Mouse (Mus musculus): ENCODE results near the gene Jam3.

The Jam3 gene

GRCm38 (mm10) chr9:27154763-27155530 is at the start of gene Jam3:
Jam3 (minus strand) TSS chr9:27155421.
- peak; percentile 88 for DNase-seq

DNA sequence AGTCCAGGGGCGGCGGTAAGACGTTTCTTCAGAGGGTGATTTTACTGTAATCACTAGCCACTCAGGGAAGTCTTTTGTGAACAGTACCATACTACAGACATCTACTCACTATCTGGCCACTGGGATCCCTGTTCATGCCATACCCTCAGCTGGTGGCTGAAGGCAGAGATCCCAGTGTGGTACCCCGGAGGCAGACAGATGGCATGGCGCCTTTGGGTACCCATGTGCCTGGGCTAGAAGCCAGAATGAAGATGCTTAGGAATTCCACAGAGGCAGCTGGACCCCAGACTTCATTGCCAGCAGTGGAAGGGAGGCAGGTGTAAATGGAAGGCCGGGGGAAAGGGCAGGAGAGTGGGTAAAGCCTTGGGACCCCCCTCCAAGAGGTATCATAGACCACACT is 49.0 kb upstream of the Jam3 start:
- DNase-seq, result no peak

DNA sequence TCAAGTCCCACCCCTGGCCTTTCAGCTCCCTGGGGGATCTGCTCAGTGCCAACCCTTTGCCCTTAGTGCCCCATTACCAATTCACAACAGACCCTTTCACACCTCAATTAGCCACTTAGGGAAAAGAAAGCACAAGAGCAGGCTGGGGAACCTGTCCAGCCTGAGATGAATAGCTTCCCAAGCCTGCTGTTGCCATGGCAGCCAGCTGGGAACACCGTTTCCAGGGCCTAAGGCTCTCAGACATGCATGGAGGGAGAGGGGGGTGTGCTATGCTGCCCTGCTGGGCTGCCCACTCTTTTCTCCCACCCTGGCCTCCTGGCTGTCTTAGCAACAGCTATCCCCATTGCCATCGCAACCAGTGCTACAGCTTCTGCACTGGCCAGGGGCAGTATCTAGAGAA is 47.9 kb upstream of the Jam3 start:
- no peak for DNase-seq

DNA sequence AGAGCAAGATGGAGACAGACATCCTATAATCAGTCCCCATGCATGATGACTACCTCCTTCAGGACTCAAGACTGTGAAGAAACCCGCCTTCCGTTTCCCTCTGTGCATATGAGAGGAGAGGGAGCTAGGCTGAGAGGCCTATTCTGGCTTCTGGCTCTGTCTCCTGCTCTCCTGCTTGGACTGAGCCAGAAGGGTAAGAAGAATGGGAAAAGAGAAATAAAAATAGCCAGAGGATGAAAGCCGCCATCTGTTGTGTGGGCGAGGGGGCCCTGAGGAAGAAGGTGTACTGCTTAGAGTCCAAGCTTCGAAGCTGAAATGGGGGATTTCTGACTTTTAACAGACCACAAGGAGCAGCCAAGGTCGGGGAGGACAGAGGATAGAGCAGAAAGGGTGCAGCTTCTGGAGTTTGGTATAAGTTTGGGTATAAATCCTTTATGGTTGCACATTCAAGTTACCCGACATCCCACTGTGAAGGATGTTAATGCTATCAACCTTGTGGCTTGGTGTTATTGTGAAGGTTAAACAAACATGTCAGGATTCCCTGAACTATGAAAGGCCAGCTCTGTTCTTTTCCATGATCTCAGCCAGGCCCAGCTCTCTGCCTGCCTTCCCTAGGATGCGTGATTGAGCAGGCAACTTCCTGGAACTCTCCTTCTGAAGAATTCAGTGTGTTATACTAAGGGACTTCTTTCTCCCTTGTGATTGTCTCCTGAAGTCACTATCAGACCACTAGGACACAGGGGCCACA is 46.4 kb upstream of the Jam3 start:
- no peak for DNase-seq

GRCm38 (mm10) chr9:27193592-27194080 is 38.4 kb upstream of the Jam3 start:
- DNase-seq, result no peak

DNA sequence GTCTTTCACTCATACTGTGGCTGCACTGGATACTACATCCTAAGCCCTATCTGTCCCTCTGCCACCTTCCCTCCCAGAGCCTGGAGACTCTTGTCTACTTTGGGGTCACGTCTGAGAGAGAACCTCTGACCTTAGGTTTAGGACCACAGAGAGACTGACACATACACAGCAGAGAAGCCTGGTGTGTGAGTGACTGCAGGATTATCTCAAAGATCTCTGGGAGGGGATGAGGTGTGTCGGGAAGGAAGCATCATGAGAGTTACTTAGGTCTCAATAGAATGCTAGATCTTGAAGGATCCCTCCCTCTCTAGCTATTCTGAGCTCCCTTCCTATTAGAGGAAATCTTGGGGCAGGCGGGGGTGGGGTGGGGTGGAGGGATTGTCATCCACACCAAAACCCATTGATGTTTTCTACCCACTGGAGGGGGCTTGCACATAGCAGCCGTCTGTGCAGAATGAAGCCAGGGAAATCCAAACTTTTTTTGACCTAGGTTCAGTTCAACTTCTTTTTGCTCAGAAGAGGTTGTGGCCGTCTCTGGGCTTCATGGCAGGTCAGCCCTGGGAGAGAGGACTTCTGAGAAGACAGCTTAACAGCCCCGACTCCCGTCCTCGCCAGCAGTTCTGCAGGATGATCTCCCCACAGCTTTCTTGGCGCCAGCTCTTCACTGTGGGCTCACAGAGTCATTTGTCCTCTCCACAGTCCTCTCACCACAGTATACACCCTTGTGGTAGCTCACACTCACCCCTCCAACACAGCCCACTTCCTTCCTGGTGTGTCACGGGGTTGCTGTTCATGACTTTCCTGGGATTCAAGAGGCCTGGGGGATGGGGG is 37.8 kb upstream of the Jam3 start:
- DNase-seq, result no peak

DNA sequence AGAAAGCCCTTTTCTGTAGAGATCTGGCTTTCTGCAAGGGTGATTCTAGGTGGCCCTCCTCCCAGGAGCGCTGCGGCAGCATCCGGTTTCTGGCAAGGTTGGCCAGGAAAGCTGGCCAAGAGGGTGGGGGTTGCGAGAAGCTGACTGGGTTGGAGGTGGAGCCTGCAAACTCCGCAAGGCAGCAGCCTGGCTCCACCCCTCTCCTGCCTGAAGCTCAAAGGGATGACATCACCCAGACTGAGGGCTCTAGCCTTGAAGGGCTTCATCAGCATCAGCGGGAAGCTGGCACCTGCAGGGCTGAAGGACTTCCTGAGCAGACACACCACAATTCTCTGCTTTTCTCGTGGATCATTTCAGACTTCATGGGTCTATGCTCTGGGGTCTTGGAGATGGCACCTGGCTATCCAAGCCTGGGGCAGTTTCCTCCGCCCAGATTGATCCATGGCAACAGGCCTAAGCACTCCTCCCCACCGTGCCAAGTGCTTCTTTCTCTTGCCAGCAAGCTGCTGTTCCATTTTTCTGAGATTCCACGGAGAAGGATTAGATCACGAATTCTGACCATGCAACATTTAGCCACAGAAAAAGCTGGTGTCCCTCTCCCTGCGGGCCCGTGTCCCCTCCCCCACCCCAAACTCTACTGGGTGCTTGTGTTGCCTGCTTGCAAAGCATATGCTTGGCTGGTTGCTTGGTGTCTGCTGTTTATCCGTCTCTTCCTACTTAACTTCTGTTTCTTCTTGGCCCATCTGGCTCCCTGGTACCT is 37.0 kb upstream of the Jam3 start:
- peak; percentile 84 for DNase-seq

GRCm38 (mm10) chr9:27191501-27191981 is 36.3 kb upstream of the Jam3 start:
- DNase-seq, result peak; percentile 66

- DNase-seq, result no peak
Measured at GRCm38 (mm10) chr9:27190461-27190860, 35.2 kb upstream of the Jam3 start.

GRCm38 (mm10) chr9:27189306-27189705 is 34.1 kb upstream of the Jam3 start:
- DNase-seq, result no peak

- no peak for DNase-seq
Measured at GRCm38 (mm10) chr9:27188677-27189241, 33.5 kb upstream of the Jam3 start.

DNA sequence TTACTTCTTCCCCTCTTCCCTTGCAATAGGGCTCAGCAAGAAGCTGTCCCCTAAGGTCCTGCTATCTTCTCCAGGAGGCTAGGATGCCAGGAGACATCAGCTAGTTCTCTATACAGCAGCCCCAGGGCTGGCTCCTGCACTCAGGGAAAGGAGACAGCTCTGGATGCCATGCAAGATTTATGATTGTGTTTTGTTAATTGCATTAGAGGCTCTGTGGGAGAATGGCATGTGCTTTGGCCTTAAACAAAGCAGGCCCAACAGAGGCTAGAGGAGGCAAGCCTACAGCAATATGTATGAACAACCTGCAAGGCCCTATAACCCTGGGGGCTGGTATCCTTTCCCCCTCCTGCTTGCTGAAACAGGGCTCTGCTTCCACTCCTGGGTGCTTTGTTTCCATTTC is 30.6 kb upstream of the Jam3 start:
- no peak for DNase-seq

DNA sequence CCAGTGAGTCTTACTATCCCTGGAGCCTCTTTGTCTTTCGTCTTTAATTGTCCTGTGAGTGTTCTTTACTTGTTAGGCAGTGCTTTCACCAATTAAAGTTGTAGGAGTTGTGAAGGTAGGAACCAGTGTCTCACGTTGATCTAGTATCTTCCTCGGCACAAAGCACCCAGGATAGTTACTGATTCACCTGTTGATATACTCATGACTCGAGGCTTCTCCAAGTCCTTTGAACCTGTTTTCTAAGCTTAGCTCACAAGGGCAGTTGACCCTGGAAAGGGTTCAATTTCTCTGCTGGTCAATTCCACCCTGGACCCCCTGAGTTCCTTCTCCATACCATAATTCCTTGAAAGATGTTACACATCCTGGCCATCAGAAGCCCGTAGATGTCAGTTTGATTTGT is 26.9 kb upstream of the Jam3 start:
- DNase-seq, result no peak

DNA sequence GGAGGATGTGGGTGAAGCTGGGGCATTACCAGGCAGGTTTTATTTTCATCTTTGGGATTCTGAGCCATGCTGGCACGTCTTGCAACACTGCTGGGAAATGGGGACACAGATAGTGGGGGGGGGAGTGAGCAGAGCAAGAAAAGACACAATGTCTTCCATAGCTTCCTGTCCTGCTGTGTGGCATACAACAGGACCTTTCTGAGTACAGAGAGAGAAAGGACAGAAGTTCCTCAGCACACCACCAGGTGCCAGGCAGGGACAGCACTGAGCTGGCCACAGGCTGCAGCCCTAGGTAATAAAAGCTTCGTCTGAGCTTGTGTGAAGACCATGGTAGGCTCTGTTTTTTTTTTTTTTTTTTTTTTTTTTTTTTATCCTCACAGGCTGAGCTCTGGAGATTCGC is 25.3 kb upstream of the Jam3 start:
- no peak for DNase-seq

DNA sequence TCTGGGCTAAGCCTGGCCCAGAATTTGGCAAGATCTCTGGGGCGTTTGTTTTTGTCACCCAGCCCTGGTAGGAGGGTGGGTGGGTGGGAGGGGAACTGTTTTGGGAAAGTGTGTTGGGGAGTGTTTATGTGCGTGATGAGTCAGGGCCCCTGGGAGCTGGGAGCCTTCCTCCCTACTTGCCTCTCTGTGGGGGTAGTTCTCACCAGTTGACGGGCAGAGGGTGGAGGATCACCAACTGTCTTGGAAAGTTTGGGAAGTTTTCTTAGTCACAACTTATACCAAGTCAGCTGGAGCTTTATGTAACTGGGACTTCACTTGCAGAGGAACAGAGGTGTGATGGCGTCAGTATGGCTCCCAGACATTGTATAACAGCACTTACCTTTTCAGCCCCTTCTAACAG is 23.7 kb upstream of the Jam3 start:
- DNase-seq, result no peak

DNA sequence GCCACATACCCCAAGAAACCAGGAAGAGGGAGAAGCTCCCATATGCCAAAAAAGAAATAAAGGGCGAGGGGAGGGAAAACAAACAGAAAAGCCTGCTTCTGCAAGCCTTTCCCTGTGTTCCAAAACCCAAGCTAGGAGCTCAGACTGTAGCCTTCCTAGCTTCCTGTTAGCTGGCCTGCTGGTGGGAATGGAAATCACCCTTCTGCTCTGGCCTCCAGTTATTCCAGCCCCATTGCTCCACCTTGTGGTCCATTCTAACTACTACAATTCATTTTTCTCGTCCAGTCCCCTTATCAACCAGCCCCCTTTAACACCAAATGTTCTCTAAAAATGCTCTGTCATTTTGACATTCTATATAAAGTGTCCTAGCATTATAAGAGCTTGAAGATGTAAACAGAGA is 20.9 kb upstream of the Jam3 start:
- peak; percentile 70 for DNase-seq

DNA sequence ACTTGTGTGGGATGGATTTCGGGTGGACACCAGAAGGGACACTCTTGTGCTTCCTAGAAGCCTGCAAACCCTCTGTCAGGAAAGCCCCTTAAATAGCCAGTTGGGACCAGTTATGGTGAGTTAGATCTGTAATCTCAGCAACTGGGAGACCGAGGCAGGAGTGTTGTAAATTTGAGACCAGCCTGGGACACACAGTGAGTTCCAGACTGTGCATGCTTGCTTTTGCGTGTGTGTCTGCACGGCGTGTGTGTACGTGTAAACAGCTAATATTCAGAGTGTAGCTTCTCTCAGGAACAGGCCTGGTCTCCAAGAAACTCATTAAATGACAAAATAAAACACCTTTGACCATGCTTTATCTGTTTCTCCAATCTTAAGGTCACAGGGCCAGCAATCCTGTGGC is 20.5 kb upstream of the Jam3 start:
- DNase-seq, result no peak

DNA sequence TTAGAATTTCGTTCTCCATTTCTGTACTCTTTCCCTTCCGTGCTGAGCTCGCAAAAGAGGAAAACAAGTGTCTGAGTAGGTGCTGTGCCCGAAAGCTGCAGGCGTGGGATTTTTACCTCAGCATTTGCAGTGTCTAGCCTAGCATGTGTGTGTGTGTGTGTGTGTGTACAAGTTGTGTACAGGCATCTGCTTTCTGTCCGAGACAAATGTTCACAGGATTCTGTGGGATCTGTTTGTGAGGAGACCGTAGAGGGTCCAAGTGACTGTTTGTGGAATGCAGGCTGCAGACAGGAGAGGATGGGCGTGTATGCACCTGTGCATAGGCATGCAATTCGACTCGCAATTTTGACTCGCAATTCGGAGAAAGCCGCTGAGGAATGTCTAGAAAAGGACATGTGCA is 20.0 kb upstream of the Jam3 start:
- no peak for DNase-seq

- DNase-seq, result no peak
Measured at GRCm38 (mm10) chr9:27174079-27174478, 18.9 kb upstream of the Jam3 start.

- DNase-seq, result no peak
Measured at GRCm38 (mm10) chr9:27173646-27174045, 18.4 kb upstream of the Jam3 start.

- DNase-seq, result no peak
Measured at GRCm38 (mm10) chr9:27172839-27173238, 17.6 kb upstream of the Jam3 start.

DNA sequence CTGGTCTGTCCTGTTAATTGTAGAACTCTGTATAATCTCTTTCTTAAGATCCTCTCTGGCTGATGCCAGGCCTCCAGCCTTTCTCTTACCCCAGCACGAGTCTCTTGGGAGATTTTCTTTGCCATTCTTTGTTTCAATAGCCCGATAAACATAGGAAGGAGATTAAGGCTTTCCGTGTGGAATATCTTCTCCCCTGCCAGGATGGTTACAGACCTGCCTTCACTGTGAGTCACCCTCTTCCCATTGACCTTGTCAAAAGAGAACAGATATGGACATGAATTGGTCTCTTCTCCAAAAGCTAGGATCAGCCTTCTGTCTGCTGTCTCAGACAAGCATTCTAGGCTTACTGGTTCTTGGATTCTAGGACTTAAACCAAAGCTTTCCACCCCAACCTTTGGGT is 15.5 kb upstream of the Jam3 start:
- DNase-seq, result no peak

All from lung, postnatal 14 days (tissue).